Mouse (Mus musculus) neural tube, embryonic 14.5 days (tissue): ENCODE measurements around the gene Fdxr. TPM values are rescaled to one million over a fixed set of nuclear protein-coding genes. Genes with fewer than 3 reads are reported as not detected.

ENCODE experiments used
- ATAC-seq: fragments of 200-750 bp; cut with Nextera tagmentation; 2 replicates; pipeline ENCODE4 v1.8.0; 2017; ENCODE audit warnings: low read depth, mild to moderate bottlenecking, moderate TSS enrichment, moderate library complexity
- H3K27ac ChIP-seq: fragments of 300-500 bp; sonication (generic); 2 replicates; pipeline ENCODE4 v1.5.1; 2014; ENCODE audit warnings: low read depth, mild to moderate bottlenecking, control low read depth, low read length, moderate library complexity, mixed read lengths
- H3K27me3 ChIP-seq: fragments of 300-500 bp; sonication (generic); 2 replicates; pipeline ENCODE4 v1.6.1; 2014; ENCODE audit warnings: low read length; ENCODE audit not compliant: control insufficient read depth, insufficient read depth
- H3K36me3 ChIP-seq: fragments of 300-500 bp; sonication (generic); 2 replicates; pipeline ENCODE4 v1.6.1; 2014; ENCODE audit warnings: low read length, mixed read lengths; ENCODE audit not compliant: control insufficient read depth, insufficient read depth
- H3K4me1 ChIP-seq: fragments of 300-500 bp; sonication (generic); 2 replicates; pipeline ENCODE4 v1.6.1; 2014; ENCODE audit warnings: low read length; ENCODE audit not compliant: control insufficient read depth, insufficient read depth
- H3K4me2 ChIP-seq: fragments of 300-500 bp; sonication (generic); 2 replicates; pipeline ENCODE4 v1.6.1; 2014; ENCODE audit warnings: mild to moderate bottlenecking, low read depth, low read length, control low read depth
- H3K4me3 ChIP-seq: fragments of 300-500 bp; sonication (generic); 2 replicates; pipeline ENCODE4 v1.5.1; 2014; ENCODE audit warnings: low read depth, low read length, control low read depth, mixed read lengths
- H3K9ac ChIP-seq: fragments of 300-500 bp; sonication (generic); replicated peaks from 2 replicates; pipeline ENCODE4 v1.6.1; 2014; ENCODE audit warnings: low read depth, mild to moderate bottlenecking, control low read depth, low read length, mixed read lengths
- H3K9me3 ChIP-seq: fragments of 300-500 bp; sonication (generic); 2 replicates; pipeline ENCODE4 v1.6.1; 2016; ENCODE audit warnings: low read length; ENCODE audit not compliant: control insufficient read depth
- WGBS: fragments of 180-500 bp; shearing (Covaris S2); extraction: QIAGEN DNeasy Blood & Tissue Kit; methylation state at CpG from one replicate; pipeline ENCODE4 v1.1.7; 2014; 5-methylcytosine and 5-hydroxymethylcytosine counted together
- polyA plus RNA-seq: library from polyadenylated mRNA; unstranded; fragments of >200 nt; fragmentation: Nextera tagmentation; extraction: Ambion mirVana; gene quantifications from 2 replicates; pipeline ENCODE4 v1.2.1, GENCODE M21; 2014

Gene Fdxr
- polyA plus RNA-seq, 1 experiment from 2014 or later: 14.6 TPM

- no peak within 1 kb of the TSS for H3K9ac ChIP-seq
- no peaks in the 10 kb centered on the region; the same call in 1 of the 2 replicates for H3K27me3 ChIP-seq
- no peaks in the 10 kb centered on the region for H3K9me3 ChIP-seq
- H3K4me2 ChIP-seq: no peak within 1 kb of the TSS
- no peak within 1 kb of the TSS for H3K27ac ChIP-seq
- no peak within 1 kb of the TSS for H3K4me3 ChIP-seq
- no peaks in the 10 kb centered on the region for H3K36me3 ChIP-seq
- WGBS: 6% methylated on average over 8 of the region's 8 CpGs
- H3K4me1 ChIP-seq: no peaks in the 10 kb centered on the region
- ATAC-seq: no peak
Measured at GRCm38 (mm10) chr11:115306863-115307262, 30.0 kb upstream of the Fdxr start, which contains the start of gene Otop2. Gene Otop2 (plus strand): TSS chr11:115307163.

GRCm38 (mm10) chr11:115303167-115303566 is 26.3 kb upstream of the Fdxr start:
- Histone ChIP-seq H3K27me3 (no peaks in the 10 kb centered on the region; the same call in 1 of the 2 replicates), H3K27ac (no peak overlapping the region), H3K4me1 (no peaks in the 10 kb centered on the region), H3K9ac (no peak overlapping the region), H3K9me3 (no peaks in the 10 kb centered on the region), H3K4me2 (no peak overlapping the region), H3K4me3 (no peak overlapping the region), H3K36me3 (no peaks in the 10 kb centered on the region)
- WGBS: 85% methylated on average over 8 of the region's 8 CpGs
- ATAC-seq: no peak

GRCm38 (mm10) chr11:115301351-115301750 is 24.5 kb upstream of the Fdxr start:
- Histone ChIP-seq H3K9ac (no peak overlapping the region), H3K4me2 (no peak overlapping the region), H3K27me3 (no peaks in the 10 kb centered on the region; the same call in 1 of the 2 replicates), H3K4me3 (no peak overlapping the region), H3K9me3 (no peaks in the 10 kb centered on the region), H3K27ac (no peak overlapping the region), H3K36me3 (no peaks in the 10 kb centered on the region), H3K4me1 (no peaks in the 10 kb centered on the region)
- no peak for ATAC-seq
- WGBS: 88% methylated on average over 2 of the region's 2 CpGs

GRCm38 (mm10) chr11:115300745-115301144 is 23.9 kb upstream of the Fdxr start:
- no peak for ATAC-seq
- Histone ChIP-seq H3K9me3 (no peaks in the 10 kb centered on the region), H3K27ac (no peak overlapping the region), H3K9ac (no peak overlapping the region), H3K36me3 (no peaks in the 10 kb centered on the region), H3K4me3 (no peak overlapping the region), H3K4me2 (no peak overlapping the region), H3K4me1 (no peaks in the 10 kb centered on the region), H3K27me3 (no peaks in the 10 kb centered on the region; the same call in 1 of the 2 replicates)
- WGBS: 82% methylated on average over 4 of the region's 4 CpGs

GRCm38 (mm10) chr11:115298160-115298559 is 21.3 kb upstream of the Fdxr start:
- no peak overlapping the region for H3K4me2 ChIP-seq
- H3K27ac ChIP-seq: no peak overlapping the region
- 68% methylated on average over 8 of the region's 8 CpGs for WGBS
- no peak for ATAC-seq
- no peak overlapping the region for H3K4me3 ChIP-seq
- no peaks in the 10 kb centered on the region for H3K36me3 ChIP-seq
- no peaks in the 10 kb centered on the region for H3K4me1 ChIP-seq
- H3K9me3 ChIP-seq: no peaks in the 10 kb centered on the region
- H3K27me3 ChIP-seq: no peaks in the 10 kb centered on the region
- no peak overlapping the region for H3K9ac ChIP-seq

GRCm38 (mm10) chr11:115297214-115297826 is 20.5 kb upstream of the Fdxr start, which contains the start of gene Fads6:
Gene Fads6 (minus strand): TSS chr11:115297663.
- no peaks in the 10 kb centered on the region for H3K27me3 ChIP-seq
- peak within 1 kb of the TSS; percentile 47 for H3K4me3 ChIP-seq
- no peaks in the 10 kb centered on the region for H3K9me3 ChIP-seq
- WGBS: under 1% methylated on average over 43 of the region's 44 CpGs
- peak; percentile 82 for ATAC-seq
- H3K9ac ChIP-seq: peak within 1 kb of the TSS; percentile 64
- H3K4me1 ChIP-seq: no peaks in the 10 kb centered on the region
- no peak within 1 kb of the TSS for H3K27ac ChIP-seq
- peak within 1 kb of the TSS; percentile 75 for H3K4me2 ChIP-seq
- H3K36me3 ChIP-seq: no peaks in the 10 kb centered on the region

- Histone ChIP-seq H3K27me3 (no peaks in the 10 kb centered on the region), H3K4me3 (peak overlapping the region; percentile 47), H3K27ac (no peak overlapping the region), H3K4me1 (no peaks in the 10 kb centered on the region), H3K9ac (peak overlapping the region; percentile 64), H3K36me3 (no peaks in the 10 kb centered on the region), H3K4me2 (peak overlapping the region; percentile 75), H3K9me3 (no peaks in the 10 kb centered on the region)
- no peak for ATAC-seq
- WGBS: 54% methylated on average over 21 of the region's 21 CpGs
Measured at GRCm38 (mm10) chr11:115296471-115297210, 19.8 kb upstream of the Fdxr start.

- no peak for ATAC-seq
- Histone ChIP-seq H3K9ac (no peak overlapping the region), H3K27me3 (no peaks in the 10 kb centered on the region), H3K27ac (no peak overlapping the region), H3K4me3 (no peak overlapping the region), H3K4me2 (no peak overlapping the region), H3K9me3 (no peaks in the 10 kb centered on the region), H3K36me3 (no peaks in the 10 kb centered on the region), H3K4me1 (no peaks in the 10 kb centered on the region)
- 91% methylated on average over 11 of the region's 11 CpGs for WGBS
Measured at GRCm38 (mm10) chr11:115295939-115296338, 19.1 kb upstream of the Fdxr start.
